Mouse (Mus musculus) testis, postnatal 10 days (tissue): ENCODE measurements around the gene Sdk1.

Experiments used
- DNase-seq: peaks from one replicate; pipeline ENCODE4 v3.0.0; 2021; ENCODE audit warnings: low spot score

Gene Sdk1

GRCm38 (mm10) chr5:142139978-142140377, 898.7 kb downstream of the Sdk1 start:
- DNase-seq: no peak

GRCm38 (mm10) chr5:142149594-142149993, 908.3 kb downstream of the Sdk1 start:
- no peak for DNase-seq

DNA sequence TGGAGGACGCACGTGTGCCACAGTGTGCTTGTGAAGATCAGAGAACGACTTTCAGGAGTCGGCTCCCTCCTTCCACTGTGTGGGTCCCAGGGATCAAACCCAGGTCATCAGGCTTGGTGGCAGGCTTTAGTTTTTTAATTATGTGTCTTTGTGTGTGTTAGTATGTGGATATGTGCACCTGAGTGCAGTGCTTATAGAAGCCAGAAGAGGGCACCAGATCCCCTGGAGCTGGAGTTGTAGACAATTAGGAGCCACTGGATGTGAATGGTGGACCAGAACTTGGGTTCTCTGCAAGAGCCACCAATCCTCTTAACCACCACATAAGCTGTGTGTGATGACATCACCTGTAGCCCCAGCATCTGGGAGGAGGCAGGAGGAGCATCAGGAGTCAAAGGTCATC, 909.5 kb downstream of the Sdk1 start:
- DNase-seq: no peak

DNA sequence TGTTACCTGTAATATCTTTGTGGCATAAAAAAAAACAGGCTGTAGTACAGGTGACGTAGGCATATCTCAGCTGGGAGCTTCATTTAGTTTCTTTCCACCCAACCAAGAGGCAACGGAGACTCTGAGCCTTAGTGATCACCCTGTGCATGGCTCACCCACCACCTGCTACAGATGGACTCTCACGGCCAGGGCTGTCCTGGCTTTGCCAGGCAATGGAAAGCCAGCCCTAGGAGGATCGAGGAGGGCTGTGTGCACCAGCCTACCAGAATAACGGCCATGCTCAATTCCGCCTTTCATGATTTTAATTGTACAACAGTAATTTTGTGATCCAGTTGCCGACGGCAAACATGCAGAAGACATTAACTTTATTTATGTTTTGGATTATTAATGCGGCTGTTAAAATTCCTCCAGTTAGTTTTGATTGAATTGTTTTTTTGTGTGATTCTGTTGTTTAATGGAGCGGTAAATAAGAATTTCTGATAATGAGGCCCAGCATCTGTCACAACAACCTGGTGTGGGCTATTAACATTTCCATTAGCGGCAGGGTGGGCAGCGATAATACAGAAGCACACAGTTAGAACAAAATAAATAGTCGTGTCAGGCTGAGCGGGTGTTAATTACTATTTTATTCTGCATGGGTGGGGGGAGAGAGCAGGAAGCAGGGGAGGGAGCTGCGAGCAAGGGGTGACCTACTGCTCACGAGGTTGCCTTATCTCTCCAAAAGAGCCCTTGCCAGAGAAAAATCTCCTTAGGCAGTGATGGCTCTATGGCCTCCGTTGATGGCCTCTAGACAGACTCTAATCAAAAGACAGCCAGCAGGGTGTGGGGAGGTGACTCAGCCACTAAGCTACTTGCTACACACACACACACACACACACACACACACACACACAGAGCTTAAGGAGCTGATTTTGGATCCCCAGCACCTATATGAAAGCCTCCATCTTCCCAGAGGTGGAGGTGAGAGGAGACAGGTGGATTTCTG, 915.9 kb downstream of the Sdk1 start:
- no peak for DNase-seq

GRCm38 (mm10) chr5:142163483-142163882, 922.2 kb downstream of the Sdk1 start:
- no peak for DNase-seq

- DNase-seq: no peak
Observed at GRCm38 (mm10) chr5:142173636-142174035, 932.3 kb downstream of the Sdk1 start.

- no peak for DNase-seq
Observed at GRCm38 (mm10) chr5:142178164-142178563, 936.9 kb downstream of the Sdk1 start.

DNA sequence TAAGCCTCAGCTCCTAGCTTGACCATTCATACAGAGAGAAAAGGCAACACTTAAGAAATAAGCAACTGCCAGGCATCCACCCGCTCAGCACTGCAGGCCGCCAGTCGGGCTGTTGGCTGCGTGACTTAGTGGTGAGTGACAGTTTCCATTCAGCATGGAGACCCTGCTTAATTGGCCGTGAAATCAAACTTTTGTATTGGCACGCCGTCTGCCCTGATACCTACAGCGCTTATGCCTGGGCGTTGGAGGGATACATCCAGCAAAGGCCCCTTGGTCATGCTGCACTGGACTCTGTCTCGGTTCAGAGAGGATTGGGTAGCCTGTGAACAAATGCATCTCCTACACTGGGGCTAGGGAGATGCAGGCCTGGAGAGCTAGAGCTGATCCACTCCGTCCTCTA, 938.0 kb downstream of the Sdk1 start:
- DNase-seq: no peak

- DNase-seq: no peak
Observed at GRCm38 (mm10) chr5:142181862-142182261, 940.6 kb downstream of the Sdk1 start.

- no peak for DNase-seq
Observed at GRCm38 (mm10) chr5:142188765-142189164, 947.5 kb downstream of the Sdk1 start.

- no peak for DNase-seq
Observed at GRCm38 (mm10) chr5:142209911-142210310, 968.6 kb downstream of the Sdk1 start.

GRCm38 (mm10) chr5:142212252-142212651, 971.0 kb downstream of the Sdk1 start:
- peak; percentile 50 for DNase-seq

- DNase-seq: no peak
Observed at GRCm38 (mm10) chr5:142215981-142216380, 974.7 kb downstream of the Sdk1 start.

- no peak for DNase-seq
Observed at GRCm38 (mm10) chr5:142220851-142221503, 979.7 kb downstream of the Sdk1 start.

DNA sequence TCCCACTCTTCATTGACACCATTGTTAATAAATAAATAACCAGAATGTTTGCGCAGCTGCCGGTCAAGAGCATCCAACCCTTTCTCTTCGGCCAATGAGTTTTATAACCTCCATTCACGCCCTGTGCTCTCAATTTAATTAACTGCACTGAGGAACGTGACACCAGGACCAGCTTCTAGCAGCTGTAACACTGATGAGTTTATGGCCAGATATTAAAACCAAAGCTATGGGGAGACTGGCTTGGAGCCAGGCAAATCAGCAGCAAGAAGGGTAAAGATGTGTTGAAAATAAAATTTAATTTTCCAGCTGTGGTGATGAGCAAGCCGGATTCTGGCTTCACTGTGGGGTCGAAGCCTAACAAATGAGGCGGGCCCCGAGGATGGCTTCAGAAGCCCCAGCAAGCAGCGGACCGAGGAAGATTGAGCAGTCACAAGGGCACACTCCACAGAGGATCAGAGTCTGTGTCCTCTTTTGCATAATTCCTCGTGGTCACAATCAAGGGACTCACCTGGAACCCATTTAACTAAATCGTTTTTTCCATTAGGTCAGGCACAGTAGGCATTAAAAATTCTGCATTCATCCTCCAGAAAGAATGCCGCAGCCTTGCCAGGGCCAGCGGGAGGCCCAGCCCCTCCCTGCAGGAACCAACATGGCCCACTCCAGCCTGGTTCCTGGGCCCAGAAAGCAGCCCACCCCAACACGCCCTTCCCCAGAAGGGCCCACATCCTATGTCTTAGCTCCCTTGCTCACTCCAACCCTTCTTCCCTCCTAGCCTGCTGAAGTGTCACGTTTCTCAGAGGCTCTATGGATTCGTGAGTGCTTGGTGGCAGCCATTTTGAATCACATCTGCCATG, 987.9 kb downstream of the Sdk1 start:
- DNase-seq: no peak

GRCm38 (mm10) chr5:142229811-142230205, 988.5 kb downstream of the Sdk1 start:
- no peak for DNase-seq

- no peak for DNase-seq
Observed at GRCm38 (mm10) chr5:142240288-142240687, 999.0 kb downstream of the Sdk1 start.

GRCm38 (mm10) chr5:142242597-142242996, 1001.3 kb downstream of the Sdk1 start:
- no peak for DNase-seq

DNA sequence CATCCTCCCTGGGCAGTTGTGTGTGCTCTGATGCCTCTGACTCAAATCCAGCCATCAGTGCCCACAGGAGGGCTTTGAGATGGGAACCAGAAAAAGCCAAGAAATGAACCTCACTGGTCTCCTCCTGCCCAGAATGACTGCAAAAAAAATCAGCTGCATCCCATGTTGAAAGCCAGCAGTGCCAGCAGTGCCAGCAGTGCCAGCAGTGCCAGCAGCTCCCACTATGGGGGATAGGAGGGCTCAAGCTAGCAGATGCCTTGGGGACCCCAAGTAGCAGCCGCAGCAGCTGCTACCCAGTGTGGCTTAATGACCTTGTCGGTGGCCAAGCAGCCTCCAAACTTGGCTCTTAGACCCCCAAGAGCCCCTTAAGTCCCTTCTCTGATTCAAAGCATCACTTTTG, 1001.8 kb downstream of the Sdk1 start:
- no peak for DNase-seq

DNA sequence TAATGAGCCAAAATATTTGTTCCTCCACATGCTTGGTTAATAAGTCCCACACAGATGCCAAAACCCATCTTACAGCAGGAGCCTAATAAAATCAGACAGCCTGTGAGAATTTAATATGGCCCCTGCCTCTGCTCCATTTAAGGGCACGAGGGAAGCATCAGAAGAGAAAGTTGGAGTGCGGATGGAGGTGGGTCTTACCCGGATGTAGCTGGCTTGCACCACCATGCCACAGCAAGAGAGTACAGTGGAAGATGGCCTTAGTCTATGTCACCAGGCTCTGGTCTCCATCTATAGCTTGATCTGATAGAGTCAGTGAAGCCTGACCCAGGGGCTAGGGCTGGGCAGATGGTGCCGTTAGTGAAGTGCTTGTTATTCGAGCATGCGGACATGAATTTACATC, 1014.9 kb downstream of the Sdk1 start:
- no peak for DNase-seq

DNA sequence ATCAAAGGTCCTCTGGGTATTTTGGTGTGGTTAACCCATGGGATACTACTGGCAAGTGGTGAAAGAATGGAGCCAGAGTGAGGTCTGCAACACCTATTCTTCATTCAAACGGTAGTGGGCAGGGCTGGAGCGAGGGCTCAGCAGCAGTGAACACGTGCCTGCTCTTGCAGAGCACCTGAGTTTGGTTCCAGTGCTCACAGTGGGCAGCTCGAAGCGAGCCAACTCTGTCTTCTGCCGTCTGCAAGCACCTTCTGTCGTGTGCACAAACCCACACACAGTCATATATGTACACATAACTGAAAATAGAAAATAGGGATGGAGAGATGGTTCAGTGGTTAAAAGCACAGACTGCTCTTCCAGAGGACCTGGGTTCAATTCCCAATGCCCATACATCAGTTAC, 1017.4 kb downstream of the Sdk1 start:
- DNase-seq: no peak

GRCm38 (mm10) chr5:142262060-142262459, 1020.8 kb downstream of the Sdk1 start:
- no peak for DNase-seq
